9 mouse cellular contexts compared by ENCODE assay signal in genomic region chr15:81097456-81097855, GRCm38 (mm10).
DNase-seq lines count a peak whose midpoint lies in the region; ATAC-seq and TF ChIP-seq lines count a peak whose summit lies in the region.
"Had no signal": no experiment of that assay in that cellular context is flagged by ENCODE, and none has a peak within 500 bp of the region (broad histone marks: within the 10 kb centered on the region; RNA-seq: fewer than 3 reads in every experiment).

No protein-coding gene starts in this region.

- TF ChIP-seq CTCF in CH12.LX (conservative IDR thresholded peaks at IDR 0.05 in 1 of 2, IDR thresholded peaks at IDR 0.05 in 1 of 2; ENCODE audit: low read depth in 2 of 2, low read length in 2 of 2): no peak
- no peak for TF ChIP-seq CTCF in bone marrow macrophage, adult 2 months (IDR thresholded peaks at IDR 0.05; ENCODE audit: low read depth, low read length)

- TF ChIP-seq POLR2A in CH12.LX (IDR thresholded peaks at IDR 0.05; ENCODE audit: low read depth, low read length): no peak
- no peak for TF ChIP-seq POLR2A in bone marrow macrophage, adult 2 months (IDR thresholded peaks at IDR 0.05; ENCODE audit: borderline replicate concordance, low read depth, low read length)

- ATAC-seq in forebrain, embryonic 15.5 days (replicated peaks): no peak

- WGBS in forebrain, embryonic 15.5 days: 27% methylated on average over 4 of the region's 4 CpGs

- peaks cover 8 to 55% of the 10 kb centered on the region in 2 experiments; a peak in 3 of 4 replicates for H3K4me1 ChIP-seq in CH12.LX (ENCODE audit: control insufficient read depth in 1 of 2, insufficient read depth in 2 of 2)
- H3K4me1 ChIP-seq in bone marrow macrophage, adult 2 months (ENCODE audit: control insufficient read depth, insufficient read depth, low read length): peaks cover 57% of the 10 kb centered on the region
- peaks cover 6% of the 10 kb centered on the region for H3K4me1 ChIP-seq in forebrain, embryonic 15.5 days

- no peak for TF ChIP-seq EP300 in CH12.LX (IDR thresholded peaks at IDR 0.05; ENCODE audit: low read length)

- no peak overlapping the region for H3K4me3 ChIP-seq in CH12.LX (replicated peaks in 1 of 3; ENCODE audit: low read depth in 2 of 3, low read length in 2 of 3, poor library complexity in 1 of 3)
- H3K4me3 ChIP-seq in bone marrow macrophage, adult 2 months (ENCODE audit: insufficient read depth, low read length): no peak overlapping the region
- no peak overlapping the region for H3K4me3 ChIP-seq in forebrain, embryonic 15.5 days
- H3K4me3 ChIP-seq: limb, embryonic 13.5 days; midbrain, embryonic 12.5 days had no signal

- in situ Hi-C loops in CH12.LX (cut with MboI; ENCODE audit: low pct_ligation_motif_present, low pct_unique_long_range_greater_than_20kb, low sequenced_read_pairs): no loop called here

- dilution Hi-C loops in CH12.LX (cut with MboI; ENCODE audit: extremely low pct_ligation_motif_present, extremely low pct_unique_long_range_greater_than_20kb, low sequenced_read_pairs): no loop called here

- H3K27me3 ChIP-seq in CH12.LX (replicated peaks): no peaks in the 10 kb centered on the region
- no peaks in the 10 kb centered on the region for H3K27me3 ChIP-seq in forebrain, embryonic 15.5 days
- H3K27me3 ChIP-seq: limb, embryonic 13.5 days; midbrain, embryonic 12.5 days had no signal

- H3K9me3 ChIP-seq in CH12.LX (replicated peaks; ENCODE audit: low read length): no peaks in the 10 kb centered on the region
- H3K9me3 ChIP-seq in forebrain, embryonic 15.5 days: no peaks in the 10 kb centered on the region
- H3K9me3 ChIP-seq: limb, embryonic 13.5 days; midbrain, embryonic 12.5 days had no signal

- peaks cover 0 to 16% of the 10 kb centered on the region in 2 experiments for H3K36me3 ChIP-seq in CH12.LX (replicated peaks in 1 of 2; ENCODE audit: control insufficient read depth in 1 of 2, insufficient read depth in 1 of 2, low read length in 1 of 2)
- no peaks in the 10 kb centered on the region for H3K36me3 ChIP-seq in forebrain, embryonic 15.5 days
- H3K36me3 ChIP-seq: limb, embryonic 13.5 days; midbrain, embryonic 12.5 days had no signal

- H3K4me2 ChIP-seq in CH12.LX (ENCODE audit: insufficient read depth, low read depth, poor library complexity, severe bottlenecking): 0 out of 2 replicates have a peak overlapping the region, but pooled peaks have one; percentile 26
- H3K4me2 ChIP-seq in forebrain, embryonic 15.5 days (replicated peaks): no peak overlapping the region
- H3K4me2 ChIP-seq: limb, embryonic 13.5 days; midbrain, embryonic 12.5 days had no signal

- DNase-seq in kidney, postnatal 4 days: peak; percentile 44 to 49
- no peak for DNase-seq in kidney, adult 11 months
- DNase-seq in CH12.LX (ENCODE audit: extremely low read depth): peak; percentile 71
- peak; percentile 52 to 69 for DNase-seq in thymus, adult 18-20 months
- no peak for DNase-seq in cerebellum, postnatal 14 days

- H3K79me2 ChIP-seq in CH12.LX (replicated peaks; ENCODE audit: control insufficient read depth, extremely low read depth, insufficient read depth, poor library complexity, severe bottlenecking): no peaks in the 10 kb centered on the region; the same call in 1 of the 2 replicates

- no peak overlapping the region for H3K27ac ChIP-seq in CH12.LX (ENCODE audit: insufficient read depth, low read depth)
- peak overlapping the region; percentile 6; the same call in 1 of the 2 replicates for H3K27ac ChIP-seq in bone marrow macrophage, adult 2 months (ENCODE audit: insufficient read depth, low read depth, low read length)
- no peak overlapping the region for H3K27ac ChIP-seq in forebrain, embryonic 15.5 days (replicated peaks)
- H3K27ac ChIP-seq: limb, embryonic 13.5 days; midbrain, embryonic 12.5 days had no signal

- TF ChIP-seq RAD21 in CH12.LX (IDR thresholded peaks at IDR 0.05; ENCODE audit: low read depth, low read length): no peak

- H3K9ac ChIP-seq in CH12.LX (ENCODE audit: insufficient read depth, low read depth): no peak overlapping the region
- H3K9ac ChIP-seq in forebrain, embryonic 15.5 days (replicated peaks): no peak overlapping the region
- H3K9ac ChIP-seq: limb, embryonic 13.5 days; midbrain, embryonic 12.5 days had no signal

TF ChIP-seq in CH12.LX, 34 proteins besides CTCF, POLR2A, EP300 and RAD21:
- TF ChIP-seq SIN3A (IDR thresholded peaks at IDR 0.05; ENCODE audit: low read length): no peak
- TF ChIP-seq CHD1 (IDR thresholded peaks at IDR 0.05; ENCODE audit: low read depth, low read length): no peak
- 0 out of 2 replicates have a peak, but pooled peaks have one; percentile 36 for TF ChIP-seq IRF4 (IDR thresholded peaks at IDR 0.05; ENCODE audit: low read depth, low read length)
- no peak for TF ChIP-seq NELFE (IDR thresholded peaks at IDR 0.05; ENCODE audit: low read depth, low read length)
- no peak for TF ChIP-seq ZC3H11A (IDR thresholded peaks at IDR 0.05; ENCODE audit: low read depth, low read length)
- TF ChIP-seq MAX (IDR thresholded peaks at IDR 0.05; ENCODE audit: low read length): no peak
- no peak for TF ChIP-seq E2F4 (IDR thresholded peaks at IDR 0.05; ENCODE audit: insufficient replicate concordance, low read depth, low read length)
- no peak for TF ChIP-seq ZKSCAN1 (IDR thresholded peaks at IDR 0.05; ENCODE audit: borderline replicate concordance, low read depth, low read length)
- peak; percentile 59; the same call in 1 of the 2 replicates for TF ChIP-seq CHD2 (IDR thresholded peaks at IDR 0.05; ENCODE audit: low read length)
- no peak for TF ChIP-seq BHLHE40 (IDR thresholded peaks at IDR 0.05; ENCODE audit: low read depth, low read length)
- TF ChIP-seq HCFC1 (IDR thresholded peaks at IDR 0.05; ENCODE audit: low read depth, low read length): no peak
- TF ChIP-seq PAX5 (IDR thresholded peaks at IDR 0.05; ENCODE audit: low read length): no peak
- TF ChIP-seq SMC3 (IDR thresholded peaks at IDR 0.05; ENCODE audit: low read depth, low read length): no peak
- TF ChIP-seq POLR2AphosphoS2 (IDR thresholded peaks at IDR 0.05; ENCODE audit: low read depth, low read length): no peak
- TF ChIP-seq ZNF384 (IDR thresholded peaks at IDR 0.05; ENCODE audit: low read depth, low read length): no peak
- TF ChIP-seq MEF2A (IDR thresholded peaks at IDR 0.05; ENCODE audit: borderline replicate concordance, low read depth, low read length): no peak
- no peak for TF ChIP-seq NRF1 (IDR thresholded peaks at IDR 0.05; ENCODE audit: low read depth, low read length)
- no peak for TF ChIP-seq UBTF (IDR thresholded peaks at IDR 0.05; ENCODE audit: low read depth, low read length)
- 0 out of 2 replicates have a peak, but pooled peaks have one; percentile 12 for TF ChIP-seq ETS1 (conservative IDR thresholded peaks at IDR 0.05; ENCODE audit: low read depth, low read length)

Comparison
In these comparisons a context has a peak if more than half of its experiments do, and no peak if none do; other contexts are left out.
1. DNase-seq: peak in kidney, postnatal 4 days (2 of 2), CH12.LX (single experiment) and thymus, adult 18-20 months (2 of 2); none in kidney, adult 11 months (single experiment) and cerebellum, postnatal 14 days (0 of 2).